Mouse (Mus musculus) adrenal gland, adult 8-10 months (tissue): ENCODE results near the gene Zdhhc21. TPM values are rescaled to one million over a fixed set of nuclear protein-coding genes. Genes with fewer than 3 reads are reported as not detected.

Experiments
- DNase-seq: peaks from one replicate; pipeline ENCODE4 v3.0.0; 2022
- total RNA-seq, 4 experiments: library from RNA; stranded (reverse); gene quantifications; 2 replicates each; pipeline ENCODE4 v1.2.4; 2022

The Zdhhc21 gene
- total RNA-seq, 4 experiments from 2014 or later, result 16.3 to 17.9 (median 17.0) TPM

DNA sequence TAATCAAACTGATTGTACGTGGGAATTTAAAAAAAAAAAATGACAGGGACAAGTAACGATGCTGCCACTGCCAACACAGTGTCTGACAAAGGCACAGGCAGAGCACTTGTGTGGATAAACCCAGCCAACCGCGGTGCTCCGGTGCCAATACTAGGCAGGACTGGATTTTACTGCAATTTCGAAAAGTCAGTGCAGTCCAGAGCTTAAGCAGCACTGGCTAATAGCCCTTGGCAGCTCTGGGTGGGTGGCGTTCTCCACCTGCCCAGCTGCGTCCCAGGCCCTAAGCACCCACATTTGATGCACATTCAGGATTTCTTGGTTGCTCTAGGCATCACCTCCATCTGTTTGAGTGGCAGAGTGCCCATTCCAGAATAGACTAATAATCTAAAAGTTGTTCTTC lies 3.6 kb upstream of the Zdhhc21 start:
- DNase-seq, result no peak

- no peak for DNase-seq
Observed at GRCm38 (mm10) chr4:82861451-82861850, 1.7 kb upstream of the Zdhhc21 start.

- no peak for DNase-seq
Observed at GRCm38 (mm10) chr4:82860566-82860965, 808 bp upstream of the Zdhhc21 start.

GRCm38 (mm10) chr4:82858431-82859010 lies 1.2 kb downstream of the Zdhhc21 start:
- DNase-seq, result no peak

GRCm38 (mm10) chr4:82856986-82857385 lies 2.8 kb downstream of the Zdhhc21 start:
- DNase-seq, result no peak

DNA sequence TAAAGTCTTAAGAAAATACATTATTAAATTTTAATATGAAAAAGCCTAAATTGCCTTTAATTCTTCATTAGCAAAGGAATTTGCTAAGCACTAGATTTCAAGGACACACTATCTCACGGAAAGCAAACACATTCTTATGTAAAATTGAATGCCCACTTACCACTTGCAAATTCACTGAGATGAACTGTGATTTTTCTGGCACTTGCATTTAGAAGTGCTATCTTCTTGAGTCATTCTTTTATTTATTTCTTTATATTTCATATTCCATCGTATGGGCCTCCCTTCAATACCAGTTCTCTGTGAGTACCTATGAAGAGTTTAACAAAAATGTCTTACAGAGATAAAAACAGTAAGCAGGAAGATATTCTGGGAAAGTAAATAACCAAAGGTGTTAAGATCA lies 5.9 kb downstream of the Zdhhc21 start:
- no peak for DNase-seq

- DNase-seq, result no peak
Observed at GRCm38 (mm10) chr4:82848552-82849234, 11.1 kb downstream of the Zdhhc21 start.

GRCm38 (mm10) chr4:82837526-82838240 lies 22.1 kb downstream of the Zdhhc21 start:
- no peak for DNase-seq

GRCm38 (mm10) chr4:82831155-82831554 lies 28.6 kb downstream of the Zdhhc21 start:
- no peak for DNase-seq

DNA sequence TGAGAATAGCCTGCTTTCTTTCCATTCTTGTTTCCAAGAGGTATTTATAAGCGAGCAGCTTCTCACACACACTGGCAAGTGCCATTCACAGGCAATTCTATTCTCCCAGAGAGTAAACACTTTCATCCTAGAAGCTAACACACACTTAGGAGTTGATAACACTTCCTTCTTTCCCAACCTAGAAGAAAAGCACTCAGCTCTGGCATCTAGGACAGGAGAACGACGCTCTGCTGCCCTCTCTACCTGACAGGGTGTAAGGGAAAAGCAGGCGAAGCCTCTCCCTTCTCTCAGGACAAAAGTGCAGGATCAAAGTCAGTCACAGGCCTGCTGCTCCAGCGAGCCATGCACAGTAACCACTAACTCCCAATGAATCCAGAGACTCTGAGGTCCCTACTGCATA lies 30.3 kb downstream of the Zdhhc21 start:
- no peak for DNase-seq

- DNase-seq, result no peak
Observed at GRCm38 (mm10) chr4:82827001-82827400, 32.8 kb downstream of the Zdhhc21 start.

GRCm38 (mm10) chr4:82817833-82818232 lies 41.9 kb downstream of the Zdhhc21 start:
- no peak for DNase-seq

DNA sequence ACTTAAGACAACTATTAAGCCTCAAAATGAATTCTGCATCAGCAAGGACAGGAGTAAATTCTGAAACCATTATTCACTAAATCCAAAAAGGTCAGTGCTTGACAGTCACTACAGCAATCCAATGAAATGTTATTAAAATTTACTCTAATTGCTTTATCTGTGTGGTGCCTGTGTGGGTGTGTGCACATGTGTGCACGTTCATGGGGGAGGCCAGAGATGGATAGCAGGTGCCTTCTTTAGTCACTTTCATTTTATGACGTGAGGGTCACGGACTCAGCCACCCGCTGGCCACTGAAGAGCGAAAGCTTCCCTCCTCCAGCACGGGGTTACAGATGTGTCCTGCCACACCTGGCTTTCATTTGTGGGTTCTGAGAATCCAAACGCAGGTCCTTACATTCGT lies 43.4 kb downstream of the Zdhhc21 start:
- no peak for DNase-seq

GRCm38 (mm10) chr4:82815296-82815695 lies 44.5 kb downstream of the Zdhhc21 start:
- DNase-seq, result no peak

DNA sequence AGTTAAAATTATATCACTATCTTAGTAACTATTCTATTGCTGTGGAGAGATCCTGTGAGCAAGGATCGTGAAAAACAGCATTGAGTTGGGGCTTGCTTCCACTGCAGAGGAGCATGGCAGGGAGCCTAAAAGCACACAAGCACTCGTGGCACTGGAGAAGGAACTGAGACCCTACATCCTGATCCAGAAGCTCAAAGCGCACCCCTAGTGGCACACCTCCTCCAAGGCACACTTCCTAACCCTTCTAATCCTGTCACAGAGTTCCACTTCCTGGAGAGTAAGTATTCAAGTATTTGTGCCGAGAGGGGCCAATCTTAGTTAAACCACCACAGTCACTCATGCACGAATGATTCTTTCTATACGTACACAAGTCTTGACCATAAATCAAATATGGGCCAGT lies 46.4 kb downstream of the Zdhhc21 start:
- no peak for DNase-seq

- no peak for DNase-seq
Observed at GRCm38 (mm10) chr4:82807811-82808210, 51.9 kb downstream of the Zdhhc21 start.

GRCm38 (mm10) chr4:82806176-82806757 lies 53.5 kb downstream of the Zdhhc21 start:
- DNase-seq, result no peak

DNA sequence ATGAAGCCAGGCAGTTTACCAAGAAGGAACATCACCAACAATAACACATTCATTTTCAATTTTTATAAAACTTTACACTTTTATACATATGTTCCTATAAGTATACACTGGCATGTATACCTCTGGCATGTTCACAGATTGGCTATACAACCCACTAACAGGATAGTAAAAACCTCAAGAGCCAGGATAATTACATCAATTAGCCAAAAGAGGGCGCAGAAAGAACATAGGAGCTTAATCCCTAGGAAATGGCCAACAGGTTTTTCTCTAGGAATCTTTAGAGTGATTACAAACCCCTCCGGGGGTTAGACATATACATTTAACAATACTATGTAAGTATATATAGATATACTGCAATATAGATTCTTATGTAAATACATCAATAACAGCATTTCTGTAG lies 55.7 kb downstream of the Zdhhc21 start:
- DNase-seq, result no peak

DNA sequence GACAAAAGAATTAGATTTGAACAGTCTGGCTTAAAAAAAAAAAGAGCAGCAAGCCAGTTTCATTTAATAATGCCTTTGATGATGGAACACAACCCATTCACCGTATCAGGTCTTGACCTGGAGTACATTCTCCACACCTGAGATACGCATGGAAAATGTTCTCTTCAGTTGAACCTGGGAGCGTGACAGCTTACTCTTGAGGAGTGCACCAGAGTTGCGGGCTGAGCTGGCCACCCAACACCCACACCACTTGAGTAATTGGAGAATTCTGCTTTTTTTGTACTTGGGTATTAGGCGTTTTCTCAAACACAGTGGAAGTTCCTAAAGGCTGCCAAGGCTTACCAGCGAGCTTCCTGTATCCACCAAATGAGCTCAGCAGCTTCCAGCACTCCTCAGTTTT lies 66.2 kb downstream of the Zdhhc21 start:
- no peak for DNase-seq

DNA sequence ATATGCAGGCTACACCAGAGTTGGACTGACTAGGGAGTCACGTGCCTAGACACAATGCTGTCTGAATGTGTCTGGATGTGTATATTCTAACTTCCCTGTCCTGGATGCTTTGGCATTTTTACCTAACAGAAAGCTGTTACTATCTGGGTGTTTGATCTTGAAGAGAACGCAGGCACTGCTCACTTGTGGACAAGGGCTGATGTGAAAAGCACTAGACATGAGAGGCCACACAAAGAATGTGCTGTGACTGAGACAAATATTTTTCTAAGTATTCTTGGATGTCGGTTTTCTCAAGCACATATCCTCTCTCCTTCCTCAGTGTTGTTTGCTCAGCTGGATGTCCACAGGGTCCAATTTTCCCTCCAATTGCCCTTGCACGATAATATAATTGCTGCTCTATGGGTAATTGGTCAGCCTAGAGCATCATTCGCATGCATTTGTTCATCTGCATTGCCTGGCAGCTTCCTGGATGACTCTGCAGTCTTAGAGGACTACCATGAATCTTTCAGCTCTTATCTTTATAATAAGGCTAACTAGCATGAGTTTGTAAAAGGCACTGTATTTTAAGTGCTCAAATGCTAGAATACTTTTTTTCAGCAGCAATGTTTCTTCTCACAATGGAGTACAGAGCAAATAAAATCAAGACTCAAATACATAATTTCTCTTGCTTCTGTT lies 66.7 kb downstream of the Zdhhc21 start:
- no peak for DNase-seq

- no peak for DNase-seq
Observed at GRCm38 (mm10) chr4:82765513-82766216, 94.1 kb downstream of the Zdhhc21 start.

GRCm38 (mm10) chr4:82763586-82763985 lies 96.2 kb downstream of the Zdhhc21 start:
- DNase-seq, result no peak
